Mouse (Mus musculus) c-Kit-positive CD71-positive TER-119-positive erythroid progenitor cells, embryonic 14.5 days (primary cell): ENCODE results near the gene Med11.
"Not testable (repeated sequence)": the region's sequence is repeated elsewhere in the genome, so short reads cannot be mapped to it uniquely, and the experiment has no call there.

ENCODE experiments used
- DNase-seq: peaks from one replicate; pipeline ENCODE4 v3.0.0-alpha.2; 2013; ENCODE audit warnings: low spot score

Gene Med11

GRCm38 (mm10) chr11:70447373-70447772 is 4.3 kb upstream of the Med11 start:
- DNase-seq = no peak

DNA sequence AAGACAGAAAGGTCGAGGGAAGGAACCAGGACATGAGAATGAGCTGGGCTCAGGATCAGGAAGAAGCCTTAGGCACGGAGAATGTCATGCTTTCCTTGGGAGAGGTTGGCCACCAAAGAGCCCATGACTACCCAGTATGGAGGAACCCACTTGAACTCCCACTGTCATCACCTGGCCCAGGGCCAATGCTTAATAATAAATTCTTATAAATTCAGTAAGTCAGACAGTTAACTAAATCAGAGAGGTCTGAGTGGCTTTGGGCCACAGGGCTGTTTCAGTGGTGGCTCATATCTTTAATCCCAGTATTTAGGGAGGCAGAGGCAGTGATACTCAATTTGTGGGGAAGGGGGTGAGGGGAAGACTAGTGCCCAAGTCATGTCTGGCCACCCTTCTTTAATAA is 793 bp upstream of the Med11 start:
- DNase-seq = no peak

GRCm38 (mm10) chr11:70453261-70454044 is 1.7 kb downstream of the Med11 start:
- no peak for DNase-seq

- DNase-seq = no peak
Observed at GRCm38 (mm10) chr11:70458688-70459600, 7.2 kb downstream of the Med11 start, which contains the start of gene Zmynd15. Gene Zmynd15, plus strand, starts transcription at chr11:70459433.

- DNase-seq = no peak
Observed at GRCm38 (mm10) chr11:70459601-70460101, 7.9 kb downstream of the Med11 start, which contains the start of gene Cxcl16. Gene Cxcl16, minus strand, starts transcription at chr11:70459984.

GRCm38 (mm10) chr11:70463970-70464369 is 12.3 kb downstream of the Med11 start:
- DNase-seq = no peak

- DNase-seq = no peak
Observed at GRCm38 (mm10) chr11:70465211-70465610, 13.5 kb downstream of the Med11 start.

- no peak for DNase-seq
Observed at GRCm38 (mm10) chr11:70465824-70466223, 14.1 kb downstream of the Med11 start.

DNA sequence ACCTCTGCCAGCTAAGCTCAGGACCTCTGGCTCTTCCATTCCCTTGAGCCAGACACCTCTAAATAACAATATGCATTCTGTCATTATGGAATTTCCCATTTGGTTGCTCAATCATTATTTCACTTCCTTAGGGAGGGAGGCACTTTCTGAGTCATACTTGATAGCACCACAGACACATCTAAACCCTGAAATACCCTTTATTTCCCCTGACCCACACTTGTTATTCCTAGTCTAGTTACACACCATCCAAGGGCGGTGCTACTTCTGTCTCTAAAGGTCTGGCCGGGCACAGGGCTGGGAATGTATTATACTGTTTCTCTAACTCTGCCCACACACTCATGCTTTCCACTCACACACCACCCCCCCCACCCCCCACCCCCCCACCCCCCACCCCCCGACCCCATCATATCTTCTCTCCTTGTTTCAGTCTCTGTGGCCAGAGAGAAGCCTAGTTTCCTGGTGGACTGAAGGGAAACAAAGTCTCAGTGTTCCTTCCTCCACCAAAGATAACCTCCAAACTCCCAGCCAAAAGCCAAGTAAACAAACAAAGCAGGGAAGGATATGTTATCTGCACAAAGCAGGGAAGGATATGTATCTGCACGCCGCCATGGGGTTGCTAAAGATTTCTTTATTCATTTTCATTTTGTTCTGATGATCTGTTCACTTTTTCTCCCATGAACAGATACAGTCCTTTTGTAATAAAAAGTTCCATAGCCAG is 16.3 kb downstream of the Med11 start:
- no peak for DNase-seq

GRCm38 (mm10) chr11:70469764-70470163 is 18.0 kb downstream of the Med11 start:
- DNase-seq = no peak

- DNase-seq = no peak
Observed at GRCm38 (mm10) chr11:70472716-70473115, 21.0 kb downstream of the Med11 start.

DNA sequence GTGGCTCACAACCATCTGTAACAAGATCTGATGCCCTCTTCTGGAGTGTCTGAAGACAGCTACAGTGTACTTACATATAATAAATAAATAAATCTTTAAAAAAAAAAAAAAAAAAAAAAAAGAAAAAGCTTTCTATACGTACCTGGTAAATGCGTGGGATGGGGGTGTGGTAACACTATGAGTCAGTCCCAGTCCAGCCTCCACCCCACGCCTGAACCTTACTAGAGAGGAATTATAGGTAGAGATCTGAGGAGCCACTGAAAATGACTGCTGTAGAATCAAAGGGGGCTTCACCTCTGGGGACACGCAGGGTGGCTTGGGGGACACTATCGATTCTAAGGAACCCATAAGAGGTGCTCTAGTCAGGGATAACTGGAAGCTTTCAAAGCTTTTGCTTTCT is 21.6 kb downstream of the Med11 start:
- not testable (repeated sequence) for DNase-seq

- DNase-seq = no peak
Observed at GRCm38 (mm10) chr11:70474872-70475534, 23.3 kb downstream of the Med11 start.

- DNase-seq = no peak
Observed at GRCm38 (mm10) chr11:70485498-70485897, 33.8 kb downstream of the Med11 start.

DNA sequence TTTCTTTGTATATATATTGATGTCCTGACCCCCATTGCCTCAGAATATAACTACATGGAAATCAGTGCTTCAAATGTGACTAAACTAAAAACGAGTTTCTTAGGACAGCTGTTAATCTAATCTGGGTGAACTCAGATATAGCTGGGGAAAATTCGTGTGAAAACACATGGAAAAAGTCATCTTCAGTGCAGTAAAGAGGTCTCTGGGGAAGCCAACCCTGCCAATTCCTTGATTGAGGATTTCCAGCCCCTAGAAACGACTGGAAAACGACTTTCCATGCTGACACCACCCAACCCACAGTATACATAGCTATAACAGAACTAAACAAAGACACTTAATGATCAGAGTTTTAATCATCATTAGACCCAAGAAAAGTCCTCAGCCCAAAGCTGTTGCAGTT is 36.1 kb downstream of the Med11 start:
- no peak for DNase-seq

GRCm38 (mm10) chr11:70489138-70489537 is 37.4 kb downstream of the Med11 start:
- no peak for DNase-seq

DNA sequence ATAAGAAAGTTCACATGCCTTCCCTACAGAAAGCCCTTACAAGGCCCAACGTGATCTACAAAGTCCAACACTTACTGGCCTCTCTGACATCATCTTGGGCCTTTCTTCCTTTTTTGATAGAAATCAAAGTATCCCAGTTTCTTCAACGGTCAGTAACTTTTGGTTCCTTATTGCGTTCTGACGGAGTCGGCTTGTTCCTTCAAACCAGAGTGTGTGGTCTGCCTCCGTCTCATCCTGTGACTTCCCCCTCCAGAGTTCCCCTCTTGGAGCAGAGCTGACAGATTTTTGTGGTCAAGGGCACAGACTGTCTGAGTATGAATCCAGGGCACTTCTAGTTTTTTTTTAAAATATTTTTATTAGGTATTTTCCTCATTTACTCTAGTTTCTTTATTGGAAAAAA is 38.0 kb downstream of the Med11 start:
- DNase-seq = no peak

GRCm38 (mm10) chr11:70499566-70500475 is 48.1 kb downstream of the Med11 start:
- no peak for DNase-seq

DNA sequence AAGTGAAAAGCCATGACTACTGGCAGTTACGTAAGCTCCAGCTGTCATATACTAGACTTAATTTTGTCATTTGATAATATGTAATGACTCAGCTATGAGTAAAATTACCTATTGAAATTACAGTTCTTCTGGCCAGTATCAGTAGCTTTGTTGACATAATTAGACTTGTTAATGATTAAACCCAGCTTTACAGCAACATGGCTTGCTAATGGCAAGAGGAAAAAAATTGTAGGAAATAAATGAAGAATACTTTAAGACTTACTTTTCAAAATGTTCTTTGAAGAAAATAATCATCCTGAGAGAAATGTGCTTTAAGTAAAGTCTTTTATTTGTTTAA is 48.7 kb downstream of the Med11 start:
- no peak for DNase-seq

DNA sequence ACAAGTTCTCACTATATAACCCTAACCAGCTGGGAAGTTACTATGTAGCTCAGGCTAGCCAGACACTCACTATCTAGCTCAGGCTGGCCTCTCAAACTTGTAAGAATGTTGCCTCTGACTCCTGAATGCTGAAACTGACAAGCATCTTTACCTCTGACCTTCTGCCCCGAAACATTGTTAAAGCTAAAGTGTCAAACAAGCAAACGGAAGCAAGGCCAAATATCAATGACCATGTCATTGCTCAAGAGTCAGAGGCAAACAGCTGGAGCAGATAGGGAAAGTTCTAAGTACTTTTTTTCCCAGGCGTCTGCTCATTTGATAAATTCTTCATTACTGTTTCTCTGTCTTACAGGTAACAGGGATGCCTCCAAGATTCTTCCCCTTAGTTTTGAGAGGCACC is 50.3 kb downstream of the Med11 start:
- DNase-seq = no peak
